Mouse (Mus musculus): ENCODE measurements around the gene Atg5. TPM values are rescaled to one million over a fixed set of nuclear protein-coding genes. Genes with fewer than 3 reads are reported as not detected.

Atg5 gene
- polyA plus RNA-seq, 1 experiment from 2014 or later: 52.6 TPM

DNA sequence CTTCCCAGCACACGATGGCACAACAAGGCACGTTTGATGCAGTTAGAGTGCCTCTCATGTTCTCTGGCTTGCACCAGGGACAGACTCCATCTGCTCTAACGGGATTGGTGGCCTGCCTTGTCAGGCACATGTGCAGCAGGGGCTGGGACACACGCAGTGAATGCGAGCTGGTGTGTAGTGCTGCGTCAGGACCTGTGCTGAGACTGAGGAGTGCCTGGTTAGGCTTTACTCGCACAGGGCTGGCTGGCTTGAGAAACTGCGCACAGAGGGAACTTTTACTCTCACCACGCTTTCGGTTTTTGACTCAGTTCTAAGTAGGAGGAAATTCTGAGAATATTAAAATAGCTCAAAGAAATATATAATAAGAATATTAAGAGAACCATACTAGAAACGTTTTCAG lies 92.5 kb downstream of the Atg5 start:
- DNase-seq: no peak
- no peak overlapping the region for H3K27ac ChIP-seq (ENCODE audit: low read depth)
- WGBS: 75% methylated on average over 11 of the region's 11 CpGs
- no peak overlapping the region for H3K9ac ChIP-seq
- H3K9me3 ChIP-seq (ENCODE audit: low read depth, low read length): no peaks in the 10 kb centered on the region
- no peak for TF ChIP-seq CTCF (IDR thresholded peaks at IDR 0.05; ENCODE audit: low read depth)
- no peaks in the 10 kb centered on the region for H3K4me1 ChIP-seq (ENCODE audit: insufficient read depth)
- H3K36me3 ChIP-seq (ENCODE audit: insufficient read depth): no peaks in the 10 kb centered on the region
- no peak overlapping the region for H3K4me2 ChIP-seq
- no peak overlapping the region for H3K4me3 ChIP-seq (ENCODE audit: low read depth, low read length)
- H3K27me3 ChIP-seq (ENCODE audit: insufficient read depth, low read length): no peaks in the 10 kb centered on the region
- ATAC-seq (ENCODE audit: insufficient read depth): no peak

DNA sequence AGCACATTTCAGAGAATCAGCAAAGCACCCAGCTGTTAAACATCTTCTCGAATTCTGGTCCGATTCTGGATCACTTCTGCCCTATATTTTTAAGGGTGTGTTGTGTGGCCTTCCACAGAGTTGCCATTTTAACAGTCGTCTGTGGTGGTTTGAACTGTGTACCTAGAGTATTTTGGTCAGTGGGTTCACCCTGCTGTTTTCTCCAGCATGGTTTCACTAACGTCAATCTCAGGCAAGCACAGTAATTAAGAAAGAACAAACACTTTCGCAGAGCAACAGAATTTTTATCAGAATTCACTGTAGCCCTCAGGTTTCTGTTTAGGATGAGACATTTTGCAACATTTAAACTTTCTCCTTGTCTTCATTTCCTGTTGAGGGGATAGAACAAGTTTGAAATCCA lies 94.3 kb downstream of the Atg5 start:
- Histone ChIP-seq H3K36me3 (ENCODE audit: insufficient read depth) (no peaks in the 10 kb centered on the region), H3K4me1 (ENCODE audit: insufficient read depth) (no peaks in the 10 kb centered on the region), H3K4me3 (ENCODE audit: low read depth, low read length) (no peak overlapping the region), H3K4me2 (no peak overlapping the region), H3K27me3 (ENCODE audit: insufficient read depth, low read length) (no peaks in the 10 kb centered on the region), H3K9me3 (ENCODE audit: low read depth, low read length) (no peaks in the 10 kb centered on the region), H3K27ac (ENCODE audit: low read depth) (no peak overlapping the region), H3K9ac (no peak overlapping the region)
- 78% methylated on average over 5 of the region's 5 CpGs for WGBS
- TF ChIP-seq CTCF (IDR thresholded peaks at IDR 0.05; ENCODE audit: low read depth): no peak
- no peak for ATAC-seq (ENCODE audit: insufficient read depth)
- no peak for DNase-seq

GRCm38 (mm10) chr10:44362846-44363245 lies 94.7 kb downstream of the Atg5 start:
- no peaks in the 10 kb centered on the region for H3K4me1 ChIP-seq (ENCODE audit: insufficient read depth)
- no peak overlapping the region for H3K9ac ChIP-seq
- no peak for ATAC-seq (ENCODE audit: insufficient read depth)
- TF ChIP-seq CTCF (IDR thresholded peaks at IDR 0.05; ENCODE audit: low read depth): no peak
- H3K9me3 ChIP-seq (ENCODE audit: low read depth, low read length): no peaks in the 10 kb centered on the region
- H3K27ac ChIP-seq (ENCODE audit: low read depth): no peak overlapping the region
- H3K4me2 ChIP-seq: no peak overlapping the region
- H3K36me3 ChIP-seq (ENCODE audit: insufficient read depth): no peaks in the 10 kb centered on the region
- no peaks in the 10 kb centered on the region for H3K27me3 ChIP-seq (ENCODE audit: insufficient read depth, low read length)
- no peak for DNase-seq
- 80% methylated on average over 9 of the region's 9 CpGs for WGBS
- no peak overlapping the region for H3K4me3 ChIP-seq (ENCODE audit: low read depth, low read length)

DNA sequence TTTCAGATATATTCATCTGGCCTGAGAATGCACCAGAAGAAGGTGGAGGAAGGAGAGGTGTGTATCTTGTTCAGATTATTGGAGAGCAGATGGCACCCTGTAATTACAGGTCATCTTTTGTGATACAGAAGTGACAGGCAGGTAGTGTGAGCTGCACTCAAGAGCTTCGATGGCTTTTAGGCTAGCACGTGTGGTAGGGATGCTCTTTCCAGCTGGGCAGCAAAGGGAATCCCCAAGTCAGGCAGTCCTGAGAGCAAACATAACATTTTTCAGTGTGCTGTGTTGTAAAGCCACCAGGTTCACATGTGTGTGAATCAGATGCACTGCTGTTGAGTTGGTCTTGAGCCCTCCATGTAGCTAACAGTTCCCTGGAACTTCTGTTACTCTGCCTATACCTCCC lies 98.0 kb downstream of the Atg5 start:
- no peak overlapping the region for H3K4me2 ChIP-seq
- no peaks in the 10 kb centered on the region for H3K36me3 ChIP-seq (ENCODE audit: insufficient read depth)
- H3K27me3 ChIP-seq (ENCODE audit: insufficient read depth, low read length): no peaks in the 10 kb centered on the region
- no peak overlapping the region for H3K4me3 ChIP-seq (ENCODE audit: low read depth, low read length)
- no peak for TF ChIP-seq CTCF (IDR thresholded peaks at IDR 0.05; ENCODE audit: low read depth)
- no peak overlapping the region for H3K9ac ChIP-seq
- H3K27ac ChIP-seq (ENCODE audit: low read depth): no peak overlapping the region
- no peaks in the 10 kb centered on the region for H3K4me1 ChIP-seq (ENCODE audit: insufficient read depth)
- H3K9me3 ChIP-seq (ENCODE audit: low read depth, low read length): no peaks in the 10 kb centered on the region
- no peak for ATAC-seq (ENCODE audit: insufficient read depth)
- WGBS: 87% methylated on average over 2 of the region's 2 CpGs
- DNase-seq: no peak

DNA sequence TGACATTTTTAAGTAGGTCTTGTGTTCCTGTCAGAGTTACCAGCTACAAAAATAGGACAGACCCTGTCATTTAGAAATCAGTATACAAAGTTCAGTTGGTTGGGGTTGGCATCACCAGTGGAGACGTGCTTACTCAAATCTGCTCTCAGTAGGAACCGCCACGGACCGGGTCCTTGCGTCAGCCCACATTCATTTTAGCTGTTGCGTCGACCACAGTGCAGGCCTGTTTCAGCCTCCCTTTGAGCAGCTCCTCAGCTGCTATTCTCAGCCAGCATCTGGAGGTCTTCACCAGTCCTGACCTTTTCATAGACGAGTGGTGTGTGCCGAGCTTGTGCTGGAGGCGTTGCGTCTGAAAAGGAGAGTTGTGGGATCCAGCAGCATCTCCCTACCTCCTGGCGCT lies 98.9 kb downstream of the Atg5 start:
- Histone ChIP-seq H3K9ac (no peak overlapping the region), H3K4me1 (ENCODE audit: insufficient read depth) (no peaks in the 10 kb centered on the region), H3K4me3 (ENCODE audit: low read depth, low read length) (no peak overlapping the region), H3K4me2 (no peak overlapping the region), H3K9me3 (ENCODE audit: low read depth, low read length) (no peaks in the 10 kb centered on the region), H3K27ac (ENCODE audit: low read depth) (no peak overlapping the region), H3K36me3 (ENCODE audit: insufficient read depth) (no peaks in the 10 kb centered on the region), H3K27me3 (ENCODE audit: insufficient read depth, low read length) (no peaks in the 10 kb centered on the region)
- DNase-seq (no peak), ATAC-seq (ENCODE audit: insufficient read depth) (no peak)
- WGBS: 77% methylated on average over 12 of the region's 12 CpGs
- no peak for TF ChIP-seq CTCF (IDR thresholded peaks at IDR 0.05; ENCODE audit: low read depth)

DNA sequence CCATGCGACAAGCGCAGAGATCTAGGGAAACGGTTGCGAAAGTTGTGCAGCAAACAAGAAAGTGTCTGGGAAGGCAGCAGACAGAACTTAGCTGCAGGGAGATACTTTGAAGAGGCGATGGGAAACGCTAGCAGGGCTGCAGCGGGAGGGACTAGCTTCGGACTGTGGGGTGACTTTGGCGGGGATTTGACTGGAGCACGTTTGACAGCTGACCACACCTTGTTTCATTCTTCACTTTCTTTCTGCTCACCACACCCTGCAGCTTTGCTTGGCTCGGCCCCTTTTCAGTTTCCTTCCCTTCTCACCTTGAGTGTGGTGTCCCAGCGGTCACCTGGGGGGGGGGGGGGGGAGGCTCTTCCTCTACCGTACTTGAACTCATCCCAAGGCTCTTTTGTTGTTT lies 100.4 kb downstream of the Atg5 start:
- no peak overlapping the region for H3K4me2 ChIP-seq
- H3K9me3 ChIP-seq (ENCODE audit: low read depth, low read length): no peaks in the 10 kb centered on the region
- H3K4me3 ChIP-seq (ENCODE audit: low read depth, low read length): no peak overlapping the region
- no peak for TF ChIP-seq CTCF (IDR thresholded peaks at IDR 0.05; ENCODE audit: low read depth)
- no peak overlapping the region for H3K27ac ChIP-seq (ENCODE audit: low read depth)
- H3K27me3 ChIP-seq (ENCODE audit: insufficient read depth, low read length): no peaks in the 10 kb centered on the region
- H3K36me3 ChIP-seq (ENCODE audit: insufficient read depth): no peaks in the 10 kb centered on the region
- H3K9ac ChIP-seq: no peak overlapping the region
- no peaks in the 10 kb centered on the region for H3K4me1 ChIP-seq (ENCODE audit: insufficient read depth)
- no peak for ATAC-seq (ENCODE audit: insufficient read depth)
- DNase-seq: peak; percentile 35
- 38% methylated on average over 12 of the region's 13 CpGs for WGBS

GRCm38 (mm10) chr10:44370666-44371065 lies 102.5 kb downstream of the Atg5 start:
- Histone ChIP-seq H3K4me1 (ENCODE audit: insufficient read depth) (no peaks in the 10 kb centered on the region), H3K9ac (no peak overlapping the region), H3K27me3 (ENCODE audit: insufficient read depth, low read length) (no peaks in the 10 kb centered on the region), H3K27ac (ENCODE audit: low read depth) (no peak overlapping the region), H3K4me3 (ENCODE audit: low read depth, low read length) (no peak overlapping the region), H3K36me3 (ENCODE audit: insufficient read depth) (no peaks in the 10 kb centered on the region), H3K9me3 (ENCODE audit: low read depth, low read length) (no peaks in the 10 kb centered on the region), H3K4me2 (no peak overlapping the region)
- no peak for TF ChIP-seq CTCF (IDR thresholded peaks at IDR 0.05; ENCODE audit: low read depth)
- DNase-seq (no peak), ATAC-seq (ENCODE audit: insufficient read depth) (no peak)
- 56% methylated on average over 6 of the region's 6 CpGs for WGBS

GRCm38 (mm10) chr10:44372210-44372609 lies 104.1 kb downstream of the Atg5 start:
- Histone ChIP-seq H3K27me3 (ENCODE audit: insufficient read depth, low read length) (no peaks in the 10 kb centered on the region), H3K4me1 (ENCODE audit: insufficient read depth) (no peaks in the 10 kb centered on the region), H3K27ac (ENCODE audit: low read depth) (no peak overlapping the region), H3K36me3 (ENCODE audit: insufficient read depth) (no peaks in the 10 kb centered on the region), H3K4me3 (ENCODE audit: low read depth, low read length) (no peak overlapping the region), H3K9ac (no peak overlapping the region), H3K4me2 (no peak overlapping the region), H3K9me3 (ENCODE audit: low read depth, low read length) (no peaks in the 10 kb centered on the region)
- WGBS: 72% methylated on average over 3 of the region's 3 CpGs
- DNase-seq (no peak), ATAC-seq (ENCODE audit: insufficient read depth) (no peak)
- TF ChIP-seq CTCF (IDR thresholded peaks at IDR 0.05; ENCODE audit: low read depth): no peak
